Mouse (Mus musculus) neural tube, embryonic 13.5 days (tissue): ENCODE measurements around the gene Kcnq2. TPM values are rescaled to one million over a fixed set of nuclear protein-coding genes. Genes with fewer than 3 reads are reported as not detected.

Experiments
- ATAC-seq: fragments of 200-750 bp; cut with Nextera tagmentation; 2 replicates; pipeline ENCODE4 v1.8.0; 2017; ENCODE audit warnings: low read depth, mild to moderate bottlenecking, moderate TSS enrichment, moderate library complexity
- H3K27ac ChIP-seq: fragments of 300-500 bp; sonication (generic); replicated peaks from 2 replicates; pipeline ENCODE4 v1.5.1; 2015; ENCODE audit warnings: moderate library complexity, mild to moderate bottlenecking, inconsistent platforms
- H3K27me3 ChIP-seq: fragments of 300-500 bp; sonication (generic); 2 replicates; pipeline ENCODE4 v1.6.1; 2015; ENCODE audit warnings: mild to moderate bottlenecking, inconsistent platforms
- H3K36me3 ChIP-seq: fragments of 300-500 bp; sonication (generic); 2 replicates; pipeline ENCODE4 v1.6.1; 2015; ENCODE audit warnings: mild to moderate bottlenecking, inconsistent platforms
- H3K4me1 ChIP-seq: fragments of 300-500 bp; sonication (generic); replicated peaks from 2 replicates; pipeline ENCODE4 v1.6.1; 2015; ENCODE audit warnings: inconsistent platforms
- H3K4me2 ChIP-seq: fragments of 300-500 bp; sonication (generic); 2 replicates; pipeline ENCODE4 v1.6.1; 2015; ENCODE audit warnings: inconsistent platforms, mild to moderate bottlenecking, moderate library complexity
- H3K4me3 ChIP-seq: fragments of 300-500 bp; sonication (generic); 2 replicates; pipeline ENCODE4 v1.5.1; 2015; ENCODE audit warnings: mild to moderate bottlenecking, inconsistent platforms
- H3K9ac ChIP-seq: fragments of 300-500 bp; sonication (generic); 2 replicates; pipeline ENCODE4 v1.6.1; 2015; ENCODE audit warnings: moderate library complexity, mild to moderate bottlenecking, inconsistent platforms
- H3K9me3 ChIP-seq: fragments of 300-500 bp; sonication (generic); 2 replicates; pipeline ENCODE4 v1.6.1; 2016; ENCODE audit warnings: inconsistent platforms
- WGBS: fragments of 180-500 bp; shearing (Covaris S2); methylation state at CpG from one replicate; pipeline ENCODE4 v1.1.7; 2015; 5-methylcytosine and 5-hydroxymethylcytosine counted together
- polyA plus RNA-seq: library from polyadenylated mRNA; unstranded; fragments of >200 nt; fragmentation: Nextera tagmentation; extraction: Ambion mirVana; gene quantifications from 2 replicates; pipeline ENCODE4 v1.2.1, GENCODE M21; 2015

The Kcnq2 gene
- polyA plus RNA-seq, 1 experiment from 2014 or later = 43.9 TPM

DNA sequence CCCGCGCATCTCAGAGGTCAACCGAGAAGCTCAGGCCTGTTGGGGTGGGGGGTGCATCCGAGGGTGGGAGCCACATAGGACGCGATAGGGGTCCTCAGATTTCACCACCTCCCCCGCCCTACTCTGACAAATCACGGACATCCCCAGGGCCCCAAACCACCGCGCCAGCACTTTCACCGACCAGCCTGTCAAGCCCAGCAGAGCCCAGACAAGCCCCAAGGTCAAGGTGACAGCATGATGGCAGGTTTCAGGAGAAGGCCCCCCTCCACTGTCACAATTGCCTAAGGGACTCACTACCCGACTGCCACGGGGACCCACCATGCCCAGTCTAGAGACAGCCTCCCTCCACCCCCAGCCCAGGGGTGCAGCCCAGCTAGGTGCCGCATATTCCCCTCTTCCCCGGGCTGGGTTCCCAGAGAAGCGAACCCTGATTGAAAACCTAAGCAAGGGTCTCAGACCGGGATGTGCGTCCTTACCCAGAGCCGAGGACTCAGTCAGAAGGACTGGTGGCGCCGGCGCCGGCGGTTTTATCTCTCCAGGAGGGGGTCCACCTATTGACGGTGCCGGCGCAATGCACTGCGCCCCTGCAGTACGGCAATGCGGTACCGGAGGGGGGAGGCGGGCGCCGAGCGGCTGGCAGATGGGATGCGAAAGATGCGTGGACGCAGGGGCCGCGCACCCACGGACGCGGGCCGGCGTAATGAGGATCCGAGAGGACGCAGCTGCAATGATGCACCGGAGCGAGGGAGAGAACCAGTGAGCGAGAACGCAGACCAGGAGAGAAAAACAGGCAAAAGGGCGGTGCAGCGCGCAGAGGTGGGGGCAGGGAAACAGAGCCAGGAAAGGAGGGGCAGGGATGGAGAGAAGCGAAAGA, 21.4 kb upstream of the Kcnq2 start, which contains the start of gene Eef1a2:
TSS of gene Eef1a2 (minus strand) at position 767 of the 874 bp plus-strand sequence.
- peak; percentile 65 for ATAC-seq
- H3K27ac ChIP-seq = peak within 1 kb of the TSS; percentile 84
- peak within 1 kb of the TSS; percentile 85 for H3K9ac ChIP-seq
- peaks cover 47% of the 10 kb centered on the region for H3K4me1 ChIP-seq
- H3K27me3 ChIP-seq = peaks cover 44% of the 10 kb centered on the region
- peaks cover 13% of the 10 kb centered on the region for H3K36me3 ChIP-seq
- whole genome bisulfite sequencing = 4% methylated on average over 55 of the region's 55 CpGs
- peak within 1 kb of the TSS; percentile 66 for H3K4me2 ChIP-seq
- peak within 1 kb of the TSS; percentile 55 for H3K4me3 ChIP-seq
- no peaks in the 10 kb centered on the region for H3K9me3 ChIP-seq

DNA sequence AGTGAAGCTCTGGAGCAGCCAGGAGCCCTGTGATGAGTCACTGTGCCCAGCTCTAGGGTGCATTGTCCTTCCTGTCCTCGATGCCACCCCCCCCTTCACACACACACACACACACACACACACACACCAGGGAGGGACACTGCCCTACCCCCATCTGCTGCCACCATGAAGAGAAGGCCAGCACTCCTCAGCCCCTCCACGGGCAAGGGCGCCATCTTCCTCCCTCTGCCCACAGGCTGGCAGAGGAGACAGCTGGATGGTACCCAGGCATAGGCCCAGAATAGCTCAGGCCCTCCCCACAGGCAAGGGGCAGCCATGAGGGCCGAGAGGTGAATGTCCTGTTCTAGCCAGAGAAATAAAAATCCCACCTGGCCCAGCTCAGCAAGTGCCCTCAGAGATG, 20.7 kb upstream of the Kcnq2 start:
- ATAC-seq = peak; percentile 12
- Histone ChIP-seq H3K27me3 (peaks cover 51% of the 10 kb centered on the region), H3K4me1 (peaks cover 47% of the 10 kb centered on the region), H3K9ac (peak overlapping the region; percentile 85), H3K4me3 (peak overlapping the region; percentile 55), H3K36me3 (peaks cover 17% of the 10 kb centered on the region), H3K9me3 (no peaks in the 10 kb centered on the region), H3K4me2 (peak overlapping the region; percentile 66), H3K27ac (peak overlapping the region; percentile 84)
- 48% methylated on average over 4 of the region's 4 CpGs for WGBS

GRCm38 (mm10) chr2:181154831-181155415, 19.8 kb upstream of the Kcnq2 start:
- Histone ChIP-seq H3K27me3 (peaks cover 60% of the 10 kb centered on the region), H3K4me1 (peaks cover 41% of the 10 kb centered on the region), H3K4me2 (peak overlapping the region; percentile 66), H3K4me3 (no peak overlapping the region), H3K36me3 (peaks cover 26% of the 10 kb centered on the region), H3K9me3 (no peaks in the 10 kb centered on the region), H3K9ac (peak overlapping the region; percentile 47; the same call in 1 of the 2 replicates), H3K27ac (no peak overlapping the region)
- 77% methylated on average over 8 of the region's 8 CpGs for WGBS
- ATAC-seq = no peak

DNA sequence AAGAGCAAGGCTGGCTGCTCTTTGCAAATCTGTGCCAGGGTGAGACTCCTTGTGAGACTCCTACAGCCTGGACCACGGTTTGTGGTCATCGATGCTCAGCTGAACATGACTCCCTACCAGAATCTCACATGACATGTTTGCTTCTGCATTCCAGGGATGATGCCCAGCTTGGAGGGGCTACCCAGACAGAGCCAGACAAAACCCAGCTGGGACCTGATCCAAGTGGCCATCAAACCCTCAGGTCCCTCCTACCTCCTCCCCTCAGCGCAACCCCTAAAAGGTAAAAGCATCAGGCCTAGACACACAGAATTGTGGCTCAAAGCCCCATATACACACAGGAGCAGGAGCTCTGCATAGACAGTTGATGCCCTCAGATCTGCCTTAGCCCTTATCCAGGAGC, 19.3 kb upstream of the Kcnq2 start:
- Histone ChIP-seq H3K4me3 (no peak overlapping the region), H3K4me2 (peak overlapping the region; percentile 66), H3K36me3 (peaks cover 32% of the 10 kb centered on the region), H3K27me3 (peaks cover 65% of the 10 kb centered on the region), H3K9me3 (no peaks in the 10 kb centered on the region), H3K27ac (no peak overlapping the region), H3K4me1 (peaks cover 36% of the 10 kb centered on the region), H3K9ac (peak overlapping the region; percentile 47; the same call in 1 of the 2 replicates)
- 85% methylated on average over 3 of the region's 3 CpGs for WGBS
- no peak for ATAC-seq

GRCm38 (mm10) chr2:181153837-181154236, 18.7 kb upstream of the Kcnq2 start:
- Histone ChIP-seq H3K36me3 (peaks cover 37% of the 10 kb centered on the region), H3K4me2 (no peak overlapping the region), H3K27me3 (peaks cover 71% of the 10 kb centered on the region), H3K27ac (no peak overlapping the region), H3K9ac (no peak overlapping the region), H3K4me3 (no peak overlapping the region), H3K4me1 (peaks cover 31% of the 10 kb centered on the region), H3K9me3 (no peaks in the 10 kb centered on the region)
- no peak for ATAC-seq
- WGBS = 3% methylated on average over 1 of the region's 1 CpGs

- no peak overlapping the region for H3K4me2 ChIP-seq
- no peak overlapping the region for H3K9ac ChIP-seq
- H3K36me3 ChIP-seq = peaks cover 39% of the 10 kb centered on the region
- H3K27ac ChIP-seq = no peak overlapping the region
- peaks cover 37% of the 10 kb centered on the region for H3K4me1 ChIP-seq
- H3K9me3 ChIP-seq = no peaks in the 10 kb centered on the region
- H3K27me3 ChIP-seq = peaks cover 71% of the 10 kb centered on the region
- H3K4me3 ChIP-seq = no peak overlapping the region
- no peak for ATAC-seq
- WGBS = 84% methylated on average over 1 of the region's 1 CpGs
Measured at GRCm38 (mm10) chr2:181153131-181153530, 18.0 kb upstream of the Kcnq2 start.

GRCm38 (mm10) chr2:181152701-181153100, 17.6 kb upstream of the Kcnq2 start:
- Histone ChIP-seq H3K9ac (no peak overlapping the region), H3K27me3 (peaks cover 70% of the 10 kb centered on the region), H3K4me3 (no peak overlapping the region), H3K27ac (no peak overlapping the region), H3K9me3 (no peaks in the 10 kb centered on the region), H3K36me3 (peaks cover 39% of the 10 kb centered on the region), H3K4me2 (no peak overlapping the region), H3K4me1 (peaks cover 40% of the 10 kb centered on the region)
- WGBS = 91% methylated on average over 17 of the region's 17 CpGs
- ATAC-seq = no peak

DNA sequence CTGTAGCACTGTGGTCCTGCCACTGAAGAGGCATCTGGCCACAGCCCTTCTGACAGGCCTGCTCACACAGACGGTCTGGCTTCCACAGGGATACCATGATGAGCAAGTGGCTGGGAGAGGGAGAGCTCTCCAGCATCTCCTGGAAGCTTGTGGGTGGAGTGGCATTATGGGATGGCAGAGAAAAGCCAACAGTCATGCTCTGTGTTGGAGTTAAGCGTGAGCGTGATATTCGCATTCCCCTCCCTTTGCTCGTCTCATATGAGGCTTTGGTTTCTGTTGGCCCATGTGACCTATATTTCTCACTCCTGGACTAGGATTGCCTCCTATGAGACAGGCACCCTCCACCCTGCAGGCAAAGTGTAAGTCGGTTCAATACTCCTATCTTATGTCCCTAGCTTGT, 15.2 kb upstream of the Kcnq2 start:
- Histone ChIP-seq H3K27me3 (peaks cover 65% of the 10 kb centered on the region), H3K9ac (no peak overlapping the region), H3K4me1 (peaks cover 25% of the 10 kb centered on the region), H3K4me2 (no peak overlapping the region), H3K9me3 (no peaks in the 10 kb centered on the region), H3K36me3 (peaks cover 48% of the 10 kb centered on the region), H3K27ac (no peak overlapping the region), H3K4me3 (no peak overlapping the region)
- 73% methylated on average over 6 of the region's 6 CpGs for WGBS
- no peak for ATAC-seq

GRCm38 (mm10) chr2:181148318-181148955, 13.3 kb upstream of the Kcnq2 start:
- Histone ChIP-seq H3K4me3 (peak overlapping the region; percentile 41), H3K9ac (peak overlapping the region; percentile 63), H3K9me3 (no peaks in the 10 kb centered on the region), H3K27me3 (peaks cover 63% of the 10 kb centered on the region), H3K36me3 (peaks cover 46% of the 10 kb centered on the region), H3K27ac (no peak overlapping the region), H3K4me1 (peaks cover 16% of the 10 kb centered on the region), H3K4me2 (peak overlapping the region; percentile 77)
- no peak for ATAC-seq
- 10% methylated on average over 31 of the region's 31 CpGs for WGBS

- 3% methylated on average over 56 of the region's 61 CpGs for WGBS
- peaks cover 57% of the 10 kb centered on the region for H3K27me3 ChIP-seq
- peak; percentile 11 for ATAC-seq
Measured at GRCm38 (mm10) chr2:181147546-181148317, 12.6 kb upstream of the Kcnq2 start.

DNA sequence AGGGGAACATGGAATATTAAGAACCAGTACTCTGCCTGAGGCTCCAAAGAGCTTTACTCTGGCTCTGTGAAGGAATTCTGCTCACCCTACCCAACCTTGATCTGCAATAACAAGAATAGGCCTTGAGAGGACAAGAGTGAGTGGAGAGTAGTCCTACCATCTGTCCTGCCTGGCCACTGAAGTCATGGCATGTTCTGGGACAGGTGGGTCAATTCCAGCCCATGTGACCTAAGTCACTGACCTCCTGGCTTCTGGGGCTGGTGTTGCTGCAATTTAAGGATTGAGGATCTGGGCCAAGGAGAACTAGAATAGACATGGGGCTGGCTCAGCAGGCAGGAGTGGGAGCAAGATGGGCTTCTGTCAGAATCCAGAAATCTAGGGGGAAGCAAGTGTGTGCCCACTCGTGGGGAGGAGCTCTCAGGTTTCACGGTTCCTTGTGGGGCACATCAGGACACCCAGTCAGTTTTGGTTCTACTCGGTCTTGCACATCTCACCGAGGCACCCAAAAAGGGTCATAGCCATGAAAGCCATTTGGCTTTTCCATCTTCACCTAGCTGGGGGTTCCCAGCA, 12.0 kb upstream of the Kcnq2 start:
- H3K4me1 ChIP-seq = peaks cover 16% of the 10 kb centered on the region
- H3K27me3 ChIP-seq = peaks cover 53% of the 10 kb centered on the region
- H3K9ac ChIP-seq = no peak overlapping the region; the same call in 1 of the 2 replicates
- H3K4me2 ChIP-seq = peak overlapping the region; percentile 77
- 47% methylated on average over 4 of the region's 4 CpGs for WGBS
- no peaks in the 10 kb centered on the region for H3K9me3 ChIP-seq
- 0 out of 2 replicates have a peak overlapping the region, but pooled peaks have one; percentile 41 for H3K4me3 ChIP-seq
- no peak for ATAC-seq
- no peak overlapping the region for H3K27ac ChIP-seq
- peaks cover 35% of the 10 kb centered on the region for H3K36me3 ChIP-seq

More at GRCm38 (mm10) chr2:181147546-181148317, 12.6 kb upstream of the Kcnq2 start:
- peaks cover 39% of the 10 kb centered on the region for H3K36me3 ChIP-seq
- no peaks in the 10 kb centered on the region for H3K9me3 ChIP-seq
- peaks cover 16% of the 10 kb centered on the region for H3K4me1 ChIP-seq
- peak overlapping the region; percentile 41 for H3K4me3 ChIP-seq
- H3K4me2 ChIP-seq = peak overlapping the region; percentile 77
- H3K9ac ChIP-seq = peak overlapping the region; percentile 63
- peak overlapping the region; percentile 38; the same call in 1 of the 2 replicates for H3K27ac ChIP-seq
